Mouse (Mus musculus) heart, adult 18-20 months (tissue): ENCODE data around the gene Ccdc14. TPM values are rescaled to one million over a fixed set of nuclear protein-coding genes. Genes with fewer than 3 reads are reported as not detected.
"Not testable (repeated sequence)": the region's sequence is repeated elsewhere in the genome, so short reads cannot be mapped to it uniquely, and the experiment has no call there.

Experiments
- DNase-seq, 2 experiments: peaks; one replicate each; pipeline ENCODE4 v3.0.0; 2021 to 2022; ENCODE audit warnings: mixed read lengths in 1 of 2
- total RNA-seq, 2 experiments: library from RNA; stranded (reverse); gene quantifications; 2 replicates each; pipeline ENCODE4 v1.2.3; 2021

The Ccdc14 gene
- total RNA-seq, 2 experiments from 2014 or later: 2.3 to 2.6 TPM

DNA sequence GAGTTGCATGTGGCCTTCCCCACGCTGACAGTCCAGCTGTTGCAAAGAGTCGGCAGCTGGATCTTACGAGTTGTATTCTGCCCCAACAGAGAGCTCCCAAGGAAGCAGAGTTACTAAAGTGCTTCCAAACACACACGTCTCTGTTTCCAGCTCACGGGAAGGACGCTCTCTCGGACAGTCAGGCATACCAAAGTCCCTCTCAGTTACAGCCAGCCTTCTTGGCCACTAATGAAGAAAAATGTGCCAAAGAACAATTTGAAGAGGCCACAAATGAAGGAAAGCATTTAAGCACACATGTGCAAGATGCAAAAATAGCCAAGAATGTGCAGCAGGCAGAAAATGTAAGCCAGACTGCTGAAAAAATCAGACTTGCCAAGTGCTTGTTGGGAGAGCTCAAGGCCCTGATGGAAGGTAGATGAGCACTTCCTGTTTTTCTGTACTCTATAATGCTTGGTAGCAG, 16.1 kb downstream of the Ccdc14 start:
- peak; percentile 44 to 49 for DNase-seq

DNA sequence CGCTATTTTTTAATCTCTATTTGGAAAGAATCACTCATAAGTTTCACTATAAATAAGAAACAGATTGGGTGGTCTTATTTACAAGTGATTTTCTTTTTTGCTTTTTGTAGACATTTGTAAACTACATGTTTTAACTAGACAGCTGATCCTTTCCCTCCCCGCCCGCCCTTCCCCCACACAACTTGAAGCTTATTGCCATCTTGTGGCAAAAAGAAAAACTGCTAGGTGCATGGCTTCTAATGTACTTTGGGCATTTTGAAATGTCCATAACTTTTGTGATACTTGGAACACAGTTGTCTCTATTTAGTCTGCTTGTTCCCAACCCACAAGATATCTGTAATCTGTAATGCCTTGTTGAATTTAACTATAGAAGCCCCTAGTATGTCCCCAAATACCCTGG, 21.1 kb downstream of the Ccdc14 start:
- peak in 1 of 2 experiments; percentile 17 for DNase-seq

DNA sequence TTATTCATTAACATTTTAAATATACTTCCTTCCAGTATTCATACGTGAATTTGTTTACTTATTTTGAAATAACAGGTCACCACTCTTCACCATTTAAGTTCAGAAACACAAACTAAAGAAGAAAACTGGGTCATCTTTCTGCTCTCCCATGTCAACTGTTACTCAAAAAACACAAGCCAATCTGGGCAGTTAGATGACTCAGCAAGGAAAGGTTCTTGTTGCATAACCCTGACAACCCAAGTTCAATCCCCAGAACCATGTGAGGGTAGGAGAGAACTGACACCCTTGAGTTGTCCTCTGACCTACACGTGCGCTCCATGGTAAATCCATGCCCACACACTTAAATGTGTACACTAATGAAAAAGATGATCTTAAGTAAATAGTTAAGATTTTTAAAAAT, 34.7 kb downstream of the Ccdc14 start:
- no peak for DNase-seq

DNA sequence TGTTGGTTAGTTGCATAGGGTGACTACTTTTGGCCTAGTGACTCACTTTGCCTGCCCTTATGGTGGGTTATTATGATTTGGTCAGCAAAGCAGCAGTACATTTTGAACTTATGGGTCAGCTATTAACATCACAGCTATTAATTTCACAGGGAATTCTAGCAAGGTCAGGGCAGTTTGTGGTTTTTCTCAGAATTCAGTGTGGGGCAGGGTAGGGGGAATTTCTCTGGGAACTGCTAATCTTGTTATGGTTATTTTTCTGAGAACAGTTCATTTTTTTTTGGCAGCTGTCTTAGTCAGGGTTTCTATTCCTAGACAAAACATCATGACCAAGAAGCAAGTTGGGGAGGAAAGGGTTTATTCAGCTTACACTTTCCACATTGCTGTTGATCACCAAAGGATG, 38.2 kb downstream of the Ccdc14 start:
- DNase-seq: not testable (repeated sequence)

DNA sequence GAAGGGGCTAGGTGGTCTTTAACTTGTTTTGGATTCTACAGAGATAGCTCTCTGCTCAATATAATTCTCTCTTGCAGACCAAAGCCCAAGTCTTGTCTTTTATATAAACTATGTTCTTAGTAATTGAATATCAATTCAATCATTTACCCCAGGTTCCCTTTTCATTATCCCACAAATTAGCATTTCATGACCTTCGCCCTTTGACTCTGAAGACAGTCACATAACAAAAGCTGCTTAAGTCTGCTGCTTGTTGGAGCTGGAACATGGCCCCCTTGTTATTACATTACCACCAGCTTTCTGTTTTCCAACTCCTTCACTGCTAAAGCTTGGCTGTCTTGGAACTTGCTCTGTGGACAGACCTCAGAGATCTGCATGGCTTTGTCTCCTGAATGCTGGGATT, 39.0 kb downstream of the Ccdc14 start:
- no peak for DNase-seq

DNA sequence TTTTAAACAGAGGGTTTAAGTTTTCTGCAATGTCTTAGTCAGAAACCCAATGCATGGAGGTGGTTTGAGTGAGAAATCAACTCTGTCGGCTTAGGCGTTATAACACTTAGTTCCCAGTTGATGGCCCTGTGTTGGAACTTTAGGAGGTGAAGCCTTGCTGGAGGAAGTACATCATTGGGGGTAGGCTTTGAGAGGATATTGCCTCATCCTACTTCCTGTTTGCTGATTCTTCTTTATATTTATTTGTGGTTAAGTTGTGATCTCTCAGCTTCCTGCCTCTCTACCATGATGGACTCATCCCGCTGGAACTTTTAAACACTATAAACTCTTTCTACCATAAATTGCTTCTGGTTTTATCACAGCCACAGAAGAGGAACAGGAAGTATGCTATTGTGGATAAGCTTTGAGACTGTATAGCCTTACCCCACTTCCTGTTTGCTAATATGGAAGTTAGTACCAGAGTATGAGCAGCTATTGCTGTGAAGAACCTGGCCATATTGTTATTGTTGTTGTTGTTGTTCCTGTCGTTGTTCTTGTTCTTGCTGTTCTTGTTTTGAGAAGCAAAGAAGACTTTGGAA, 48.3 kb downstream of the Ccdc14 start:
- DNase-seq: no peak

DNA sequence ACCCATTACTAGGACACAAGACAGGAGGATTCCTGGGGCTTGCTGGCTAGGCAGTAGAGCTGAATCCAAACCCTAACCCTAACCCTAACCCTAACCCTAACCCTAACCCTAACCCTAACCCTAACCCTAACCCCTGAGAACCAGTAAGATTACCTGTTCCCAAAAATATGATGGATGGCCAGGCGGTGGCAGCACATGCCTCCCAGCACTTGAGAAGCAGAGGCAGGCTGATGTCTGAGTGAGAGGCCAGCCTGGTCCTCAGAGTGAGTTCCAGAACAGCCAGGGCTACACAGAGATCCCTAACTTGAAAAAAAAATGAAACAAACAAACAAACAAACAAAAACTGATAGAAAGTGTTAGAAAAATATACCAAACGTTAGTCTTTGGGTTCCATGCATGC, 52.5 kb downstream of the Ccdc14 start:
- no peak for DNase-seq

DNA sequence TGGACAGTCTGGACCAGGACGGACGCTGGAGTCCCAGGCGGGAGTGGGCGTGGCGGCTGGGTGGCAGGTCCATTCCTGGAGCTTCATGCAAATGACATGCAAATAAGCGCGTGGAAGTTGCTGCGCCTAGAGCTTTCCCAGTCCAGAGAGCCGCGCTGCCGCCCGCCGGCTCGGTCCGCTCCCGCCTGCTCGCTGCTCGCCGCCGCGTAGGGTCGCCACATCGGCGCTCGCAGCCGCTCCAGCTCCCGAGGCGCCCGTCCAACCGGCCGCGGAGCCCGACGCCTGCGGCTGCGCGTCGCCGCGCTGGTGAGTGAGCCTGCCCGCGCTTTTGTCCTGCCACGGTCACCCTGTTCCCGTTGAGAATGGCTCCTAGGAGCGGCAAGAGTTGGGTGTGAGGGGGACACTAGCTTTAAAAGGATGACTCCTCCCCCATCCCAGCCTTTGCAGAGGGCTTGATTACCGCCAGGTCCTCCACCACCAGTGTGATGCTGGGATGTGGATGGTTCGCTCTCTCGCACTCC, 54.7 kb downstream of the Ccdc14 start, which contains the start of gene Mylk:
Gene Mylk (plus strand): TSS at position 146 of the 521 bp plus-strand sequence.
- peak; percentile 84 to 89 for DNase-seq

DNA sequence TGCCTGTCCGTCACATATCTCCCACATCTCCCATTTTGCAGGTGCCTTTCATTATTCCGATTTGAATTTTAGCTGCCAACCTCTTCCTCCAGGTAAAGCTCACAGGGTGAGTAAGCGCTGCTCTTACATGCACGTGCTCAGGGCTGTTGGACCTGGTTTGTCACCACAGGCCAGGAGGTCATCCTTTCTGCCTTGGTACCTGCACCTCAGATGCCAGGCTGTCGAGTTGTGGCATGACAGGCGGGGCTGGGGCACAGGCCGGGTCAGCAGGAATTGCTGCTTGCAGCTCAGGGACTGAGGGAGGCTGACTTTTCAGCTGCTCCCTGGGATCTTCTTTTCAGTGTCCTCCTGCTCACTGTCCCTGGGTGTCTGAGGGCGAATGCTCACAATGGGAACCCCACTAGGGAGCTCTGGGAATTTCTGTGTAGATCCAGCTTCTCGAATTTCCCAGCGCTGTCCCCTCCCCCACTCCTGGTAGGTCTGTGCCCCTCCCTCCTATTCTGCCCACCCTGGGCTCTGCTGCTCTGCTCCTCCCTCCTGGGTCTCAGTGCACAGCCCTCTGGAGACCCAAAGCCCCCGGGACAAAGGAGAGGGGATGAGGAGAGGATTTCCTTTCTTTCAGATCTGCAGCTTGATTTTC, 57.8 kb downstream of the Ccdc14 start:
- DNase-seq: no peak

DNA sequence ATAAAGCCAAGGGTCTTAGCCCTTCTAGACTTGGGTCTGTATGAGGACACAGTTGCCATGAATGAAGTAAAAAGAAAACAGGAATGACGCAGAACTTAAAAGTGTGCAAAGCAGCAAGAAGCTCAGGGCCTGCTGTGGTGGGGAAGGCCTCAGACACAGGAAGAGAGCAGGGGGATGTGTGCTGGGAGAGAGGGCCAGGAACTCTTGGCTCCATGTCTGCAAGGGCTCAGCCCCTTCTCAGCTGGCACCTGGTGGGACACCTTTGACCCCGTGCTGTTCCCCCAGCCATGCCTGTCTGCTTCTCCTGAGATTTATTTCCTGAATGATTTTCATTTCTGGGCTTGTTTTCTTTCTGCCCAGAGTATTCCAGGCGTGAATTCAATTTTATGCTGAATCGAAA, 59.1 kb downstream of the Ccdc14 start:
- no peak for DNase-seq

DNA sequence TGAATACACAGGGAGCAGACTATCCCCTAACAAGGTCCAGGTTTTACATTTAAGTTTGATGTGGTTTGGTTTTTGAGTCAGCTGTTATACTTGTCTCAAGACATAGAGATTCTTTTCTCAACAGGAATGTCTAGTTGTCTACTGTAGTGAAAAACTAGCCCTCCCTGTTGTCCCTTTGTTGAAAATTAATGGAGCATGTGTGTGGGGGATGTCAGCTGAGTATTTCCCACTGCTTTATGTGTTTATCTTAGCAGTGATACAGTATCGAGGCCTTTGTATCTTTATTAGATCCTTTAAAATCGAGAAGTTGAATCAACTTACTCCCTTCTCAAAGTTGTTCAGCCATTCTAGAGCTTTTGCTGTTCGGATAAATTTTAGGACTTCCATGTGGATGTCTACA, 61.6 kb downstream of the Ccdc14 start:
- DNase-seq: no peak

DNA sequence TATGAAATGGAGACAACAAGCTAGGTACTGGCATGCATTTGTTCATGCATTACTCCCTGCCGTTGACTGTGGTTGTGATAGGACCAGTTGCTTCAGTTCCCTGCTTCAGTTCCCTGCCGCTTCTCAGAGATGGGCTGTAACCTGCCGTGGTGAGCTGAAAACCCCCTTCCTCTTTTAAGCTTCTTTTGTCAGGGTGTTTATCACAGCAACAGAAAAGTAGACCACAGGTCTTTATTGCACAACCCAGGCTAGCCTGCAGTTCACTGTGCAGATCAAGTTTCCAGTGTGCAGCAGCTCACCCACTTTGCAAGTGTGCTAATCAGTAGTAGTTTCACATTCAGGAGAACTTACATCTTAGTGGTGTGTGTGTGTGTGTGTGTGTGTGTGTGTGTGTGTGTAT, 62.6 kb downstream of the Ccdc14 start:
- no peak for DNase-seq

DNA sequence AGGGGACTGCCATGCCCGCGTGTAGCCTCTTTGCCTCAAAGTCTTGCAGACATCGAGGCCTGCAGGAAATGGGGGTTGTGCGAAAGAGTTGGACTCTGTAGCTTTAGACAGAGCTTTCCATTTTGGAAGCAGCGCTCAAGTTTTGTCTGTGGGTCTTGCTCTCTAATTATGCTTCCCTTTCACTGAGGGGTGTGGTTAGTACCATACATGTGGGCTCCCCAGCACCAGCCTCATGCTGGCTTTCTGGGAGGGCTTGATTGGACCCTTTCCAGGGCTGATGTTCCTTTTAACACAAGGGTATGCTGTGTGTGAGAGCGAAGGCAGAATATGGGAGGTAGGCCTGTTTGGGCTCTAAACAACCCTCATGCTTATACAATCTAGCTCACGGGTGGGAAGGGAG, 66.6 kb downstream of the Ccdc14 start:
- no peak for DNase-seq

DNA sequence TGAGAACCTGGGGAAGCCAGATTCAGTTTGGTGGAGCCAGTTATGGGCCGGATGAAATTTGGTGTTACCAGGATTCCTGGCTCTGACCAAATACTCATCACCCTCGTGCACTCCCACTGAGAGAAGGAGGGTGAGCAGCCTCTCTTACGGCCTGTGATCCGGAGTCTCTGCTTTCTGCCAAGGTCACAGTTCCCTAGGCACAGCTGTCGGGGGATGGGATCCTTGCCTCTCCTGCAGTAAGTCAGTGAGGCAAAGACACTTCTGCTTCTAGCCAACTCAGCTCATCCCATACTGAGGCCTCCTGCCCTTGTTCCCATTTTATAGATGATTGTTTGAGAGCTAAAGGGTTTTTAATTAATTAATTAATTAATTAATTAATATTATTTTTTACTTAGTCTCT, 67.8 kb downstream of the Ccdc14 start:
- DNase-seq: no peak

DNA sequence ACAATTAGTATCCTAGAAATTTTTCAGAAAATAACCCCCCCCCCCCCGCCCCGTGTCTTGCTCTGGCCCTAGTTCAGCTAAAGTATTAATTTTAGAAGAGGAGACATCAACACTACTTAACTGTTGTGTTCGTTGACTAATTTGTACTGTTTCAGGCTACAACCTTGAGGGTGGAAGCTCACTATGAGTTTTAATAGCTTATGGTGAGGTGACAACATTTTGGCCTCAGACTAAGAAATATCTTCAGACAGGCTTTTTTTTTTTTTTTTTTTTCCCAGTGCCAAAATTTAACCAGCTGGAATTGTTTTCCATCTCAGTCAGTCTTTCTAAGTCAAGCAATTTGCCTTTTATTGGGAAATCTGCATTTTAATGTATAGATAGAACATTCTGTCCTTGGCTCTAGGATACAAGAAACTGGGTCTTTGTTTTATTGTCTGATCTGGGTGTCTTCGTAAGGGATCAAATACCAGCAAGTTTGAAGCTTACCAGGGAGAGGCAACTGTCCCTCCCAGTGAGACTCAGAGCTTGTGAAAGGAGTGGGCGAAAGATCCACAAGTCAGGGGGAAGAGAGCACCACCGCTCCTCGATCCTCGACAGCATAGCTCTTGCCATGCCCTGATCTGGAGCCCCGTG, 73.7 kb downstream of the Ccdc14 start:
- DNase-seq: no peak

DNA sequence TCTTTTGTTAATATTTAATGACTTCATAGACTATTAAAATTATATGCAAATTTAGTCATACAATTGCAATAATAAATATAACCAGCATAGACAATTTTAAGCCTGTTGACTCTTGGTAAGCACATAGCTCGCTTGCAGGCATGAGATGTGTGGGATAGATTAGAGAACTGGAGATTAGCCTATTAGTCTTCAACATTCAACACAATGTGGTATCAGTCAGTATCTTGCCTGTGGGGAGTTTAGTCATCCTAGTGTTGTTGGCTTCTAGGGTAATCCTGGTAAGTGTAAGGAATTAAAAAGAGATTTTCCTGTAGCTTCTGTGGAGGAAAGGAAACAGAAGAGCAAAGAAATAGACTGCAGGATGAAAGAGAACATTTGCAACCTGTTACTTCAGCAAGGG, 75.2 kb downstream of the Ccdc14 start:
- no peak for DNase-seq

DNA sequence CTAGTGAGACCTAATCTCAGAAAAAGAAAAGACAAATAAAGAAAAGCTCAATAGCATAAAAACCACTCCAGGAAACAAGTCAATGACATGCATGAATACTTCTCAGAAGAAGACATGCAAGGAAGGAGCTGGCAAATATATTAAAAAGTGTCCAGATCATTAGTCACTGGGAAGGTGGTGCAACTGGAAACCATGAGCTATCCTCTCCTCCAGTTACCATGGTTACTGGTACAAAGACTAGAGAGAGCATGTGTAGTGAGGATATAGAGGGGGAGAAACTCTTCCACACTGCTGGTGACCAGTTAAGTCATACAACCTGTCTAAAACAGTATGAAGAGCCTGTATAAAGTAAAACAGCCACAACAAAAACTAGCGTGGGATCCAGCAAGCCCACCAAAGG, 75.8 kb downstream of the Ccdc14 start:
- no peak for DNase-seq

DNA sequence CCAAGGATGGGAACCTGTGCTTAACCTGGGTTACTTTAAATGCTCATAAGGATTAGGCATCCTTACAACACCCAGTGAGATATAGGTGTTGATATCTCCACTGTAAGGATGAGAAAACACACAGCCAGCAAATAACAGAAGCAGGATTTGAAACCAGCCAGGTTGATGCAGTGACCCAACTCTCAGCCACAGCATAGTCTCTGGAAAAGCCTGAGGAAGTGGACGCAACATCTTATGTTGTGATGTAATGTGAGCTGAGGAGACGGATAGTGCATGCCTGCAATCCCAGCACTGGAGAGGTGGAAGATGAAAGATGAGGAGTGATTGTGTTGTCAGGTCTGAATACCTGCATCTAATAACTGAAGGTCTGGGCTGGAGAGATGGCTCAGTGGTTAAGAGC, 77.0 kb downstream of the Ccdc14 start:
- DNase-seq: no peak

DNA sequence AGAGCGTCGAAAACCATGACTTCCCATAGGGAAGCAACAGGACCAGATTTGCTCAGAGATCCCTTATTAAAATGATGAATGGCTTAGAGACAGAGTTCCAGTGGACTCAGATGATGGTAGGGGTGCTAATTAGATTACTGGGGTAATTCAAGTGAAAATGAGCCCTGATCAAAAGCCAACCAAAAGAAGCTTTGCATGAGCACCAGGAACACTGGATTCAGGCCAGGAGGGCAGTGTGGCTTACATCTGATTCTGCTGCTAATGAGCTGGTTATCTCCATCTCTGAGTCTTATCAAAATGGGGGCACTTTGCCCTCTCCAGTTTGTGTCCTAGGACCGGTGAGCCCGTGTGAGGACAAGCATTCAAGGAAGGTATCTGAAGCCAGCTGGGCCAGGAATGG, 78.0 kb downstream of the Ccdc14 start:
- no peak for DNase-seq

DNA sequence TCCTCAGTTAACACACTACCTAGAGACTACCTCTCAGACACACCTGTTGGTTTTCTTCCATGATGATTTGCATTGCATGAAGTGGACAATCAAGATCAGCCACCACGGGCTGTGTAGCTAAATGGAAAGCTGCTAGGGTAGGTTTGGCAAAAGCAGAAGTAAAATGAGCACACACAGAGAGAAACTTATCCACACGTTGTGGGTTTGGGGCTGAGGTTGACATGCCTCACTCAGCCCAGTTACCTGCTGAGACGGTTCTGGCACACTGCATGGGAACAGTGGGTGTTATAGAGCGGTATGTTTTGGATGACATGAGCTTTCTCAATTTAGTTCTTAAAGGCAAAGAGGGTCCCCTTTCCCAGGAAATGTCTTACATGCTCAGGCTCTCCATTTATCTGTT, 79.7 kb downstream of the Ccdc14 start:
- DNase-seq: no peak

DNA sequence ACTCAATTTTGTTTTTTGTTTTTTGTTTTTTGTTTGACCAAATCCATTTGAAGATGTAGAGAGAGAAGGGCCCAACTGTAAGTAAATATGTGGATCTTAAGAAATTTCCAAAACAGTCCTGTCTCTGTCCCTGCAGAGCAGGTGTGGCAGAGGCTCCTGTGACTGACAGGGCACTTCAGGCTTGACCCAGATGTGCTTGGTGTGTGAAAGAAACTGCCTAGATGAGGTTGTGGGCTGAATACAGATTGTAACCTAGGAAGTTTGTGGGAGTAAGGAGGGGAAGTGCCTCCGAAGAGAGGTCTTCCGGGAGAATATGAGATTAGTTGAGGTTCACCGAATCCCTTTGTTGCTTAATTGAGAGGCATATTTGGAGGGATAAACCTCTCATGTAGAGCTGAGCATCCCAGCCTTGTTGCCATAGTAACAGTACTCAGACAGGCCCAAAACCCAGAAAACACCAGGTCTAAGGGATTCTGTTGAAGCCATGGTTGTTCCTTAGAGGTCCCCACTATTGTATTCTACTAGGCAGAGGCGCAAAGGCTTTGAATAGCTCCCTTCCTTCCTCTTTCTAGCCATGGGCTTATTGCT, 82.1 kb downstream of the Ccdc14 start:
- DNase-seq: no peak
